Mouse (Mus musculus) frontal cortex, postnatal 14 days (tissue): ENCODE data around the gene Galnt10.

ENCODE experiments used
- DNase-seq, 2 experiments: peaks; one replicate each; pipeline ENCODE4 v3.0.0; 2022; ENCODE audit warnings: low spot score in 2 of 2

Galnt10 gene

DNA sequence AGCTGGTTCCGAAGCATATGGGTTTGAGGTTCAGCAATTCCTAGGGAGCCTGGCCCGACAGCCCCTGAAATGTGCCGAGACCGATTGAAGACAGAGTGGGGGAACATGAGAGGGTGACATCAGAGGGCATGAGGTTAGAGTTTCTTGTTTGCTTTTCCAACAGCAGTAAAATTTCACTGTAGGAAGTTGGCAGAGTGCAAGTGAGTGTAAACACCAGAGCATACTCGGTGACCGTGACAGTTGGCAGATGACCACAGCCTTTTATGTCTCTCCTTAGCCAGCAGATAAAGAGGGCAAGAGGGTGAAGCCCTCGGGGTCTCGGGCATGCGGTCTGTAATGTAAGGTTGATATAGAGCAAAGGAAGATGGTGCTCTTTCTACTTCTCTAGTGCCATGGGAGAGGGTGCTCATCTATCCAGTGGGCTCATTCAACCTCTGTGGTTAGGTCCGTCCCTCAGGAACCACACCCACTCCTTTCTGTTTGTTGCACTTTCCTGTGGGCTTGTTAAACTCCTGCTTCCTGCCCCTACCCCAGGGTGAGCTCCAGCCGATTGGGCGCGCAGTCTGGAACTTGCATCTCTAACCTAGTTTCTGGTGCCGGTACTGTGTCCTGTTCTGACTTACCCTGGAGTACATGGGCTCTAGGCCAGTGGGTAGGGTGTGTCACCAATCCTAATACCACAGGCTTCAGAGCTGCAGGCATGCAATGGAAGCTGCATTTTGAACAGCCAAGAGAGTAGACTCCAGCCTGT, 43.1 kb downstream of the Galnt10 start:
- DNase-seq, result no peak

DNA sequence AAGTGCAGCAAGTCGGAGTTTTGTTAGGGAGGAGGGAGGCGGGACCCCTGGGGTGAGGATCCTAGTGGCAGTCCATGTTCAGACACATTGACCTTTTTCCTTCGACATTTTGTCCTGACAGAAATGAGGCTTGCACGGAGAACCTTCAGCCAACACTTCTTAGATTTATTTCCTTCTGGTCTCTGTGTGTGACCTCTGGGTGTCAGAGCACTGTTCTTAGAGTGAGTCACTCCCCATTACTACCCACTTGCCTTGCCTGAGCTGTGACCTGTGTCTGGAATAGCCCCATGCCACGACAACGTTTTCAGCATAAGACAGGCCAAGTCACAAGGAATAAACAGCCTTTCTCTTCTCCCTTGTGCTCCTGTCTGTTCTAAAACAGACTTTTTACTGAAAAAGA, 44.6 kb downstream of the Galnt10 start:
- DNase-seq, result no peak

DNA sequence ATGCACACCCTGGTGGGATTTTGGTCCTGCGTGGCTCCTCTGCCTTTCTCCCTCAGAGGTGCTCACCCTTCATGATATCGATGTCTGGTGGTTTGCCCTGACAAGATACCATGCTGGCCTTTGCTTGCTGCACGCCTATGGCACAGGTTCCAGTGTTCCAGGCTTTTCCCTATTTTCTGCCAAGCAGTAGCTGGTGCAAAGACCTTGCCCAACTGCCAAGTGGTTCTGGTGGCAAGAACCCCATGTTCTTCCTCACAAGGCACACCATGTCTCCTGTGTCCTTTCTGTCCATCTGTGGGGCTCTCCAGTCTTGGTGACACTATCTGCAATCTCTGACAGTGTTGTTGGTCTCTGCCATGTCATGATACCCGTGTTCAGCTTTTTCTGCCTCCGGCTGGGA, 45.6 kb downstream of the Galnt10 start:
- no peak for DNase-seq

GRCm38 (mm10) chr11:57691939-57692338, 46.7 kb downstream of the Galnt10 start:
- DNase-seq, result no peak

- DNase-seq, result no peak
Observed at GRCm38 (mm10) chr11:57692726-57693125, 47.5 kb downstream of the Galnt10 start.

GRCm38 (mm10) chr11:57694486-57694885, 49.2 kb downstream of the Galnt10 start:
- no peak for DNase-seq

GRCm38 (mm10) chr11:57696207-57696676, 51.0 kb downstream of the Galnt10 start:
- no peak for DNase-seq

DNA sequence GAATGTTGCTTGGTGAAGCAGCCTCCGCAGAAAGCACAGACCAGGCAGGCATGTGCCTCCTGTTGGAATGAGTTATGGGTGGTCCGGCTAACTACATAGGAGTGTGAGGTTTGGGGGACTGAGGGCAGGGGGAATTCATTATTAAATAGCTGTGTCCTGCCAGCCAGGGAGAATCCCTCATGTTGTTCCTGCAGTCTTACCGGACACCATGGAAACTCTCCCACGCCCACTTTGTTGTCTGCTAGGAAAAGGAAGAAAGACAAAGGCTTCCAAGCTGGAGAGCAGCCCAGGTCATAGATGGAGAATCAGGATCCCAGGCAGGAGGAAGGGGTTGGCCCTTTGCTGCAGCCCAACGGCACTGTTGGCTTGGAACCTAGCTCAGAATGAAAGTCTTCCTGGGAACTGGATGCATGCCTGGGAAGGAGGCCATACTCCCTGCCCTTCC, 51.6 kb downstream of the Galnt10 start:
- no peak for DNase-seq

DNA sequence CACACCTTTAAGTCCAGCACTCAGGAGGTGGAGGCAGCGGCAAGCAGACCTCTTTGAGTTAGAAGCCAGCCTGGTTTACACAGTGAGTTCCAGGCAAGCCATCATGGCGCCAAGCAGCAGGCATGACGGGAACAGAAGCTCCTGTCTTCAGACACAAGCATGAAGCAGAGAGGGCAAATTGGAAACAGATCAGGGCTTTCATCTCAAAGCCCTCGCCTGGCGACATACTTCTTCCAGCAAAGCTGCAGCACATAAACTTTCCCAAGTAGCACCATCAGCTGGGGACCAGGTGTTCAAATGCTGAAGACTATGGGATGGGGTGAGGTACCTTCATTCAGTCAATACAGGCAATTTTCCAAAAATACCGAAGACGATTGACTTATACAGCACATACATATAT, 54.9 kb downstream of the Galnt10 start:
- no peak for DNase-seq

DNA sequence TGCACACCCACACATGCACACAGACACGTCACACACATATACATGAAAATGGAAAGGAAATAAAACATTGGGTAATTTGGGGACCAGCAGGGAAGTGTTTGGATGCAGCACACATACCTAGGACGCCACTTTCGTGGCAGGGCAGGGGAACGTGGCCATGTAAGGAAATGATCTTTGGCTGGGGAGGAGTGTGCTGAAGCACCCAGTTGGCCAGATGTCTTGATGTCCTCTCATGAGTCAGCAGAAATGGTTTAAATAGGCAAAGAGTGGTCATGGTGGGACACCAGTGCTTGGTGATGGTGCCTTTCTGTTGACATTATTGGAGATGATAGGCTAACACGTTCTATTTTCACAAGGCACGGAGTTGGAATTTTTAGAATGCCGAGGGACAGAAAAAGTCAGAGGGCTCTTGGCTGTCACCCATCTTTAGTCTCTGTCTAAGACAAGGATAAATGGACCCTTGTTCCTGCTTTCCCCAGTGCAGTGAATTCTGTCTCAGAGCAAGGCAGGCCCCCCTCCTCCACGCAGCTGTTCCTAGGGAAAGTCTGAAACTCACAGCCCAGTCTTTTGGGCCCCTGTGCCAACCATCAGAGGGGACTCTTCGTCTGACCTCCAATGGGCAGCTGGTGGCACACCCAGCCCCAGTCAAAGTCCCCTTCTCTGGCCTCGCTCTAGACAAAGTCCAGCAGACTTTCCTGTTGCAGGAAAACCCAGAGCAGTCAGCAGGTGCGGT, 56.1 kb downstream of the Galnt10 start:
- no peak for DNase-seq

- no peak for DNase-seq
Observed at GRCm38 (mm10) chr11:57701956-57702355, 56.7 kb downstream of the Galnt10 start.

- DNase-seq, result no peak
Observed at GRCm38 (mm10) chr11:57706620-57707019, 61.4 kb downstream of the Galnt10 start.

DNA sequence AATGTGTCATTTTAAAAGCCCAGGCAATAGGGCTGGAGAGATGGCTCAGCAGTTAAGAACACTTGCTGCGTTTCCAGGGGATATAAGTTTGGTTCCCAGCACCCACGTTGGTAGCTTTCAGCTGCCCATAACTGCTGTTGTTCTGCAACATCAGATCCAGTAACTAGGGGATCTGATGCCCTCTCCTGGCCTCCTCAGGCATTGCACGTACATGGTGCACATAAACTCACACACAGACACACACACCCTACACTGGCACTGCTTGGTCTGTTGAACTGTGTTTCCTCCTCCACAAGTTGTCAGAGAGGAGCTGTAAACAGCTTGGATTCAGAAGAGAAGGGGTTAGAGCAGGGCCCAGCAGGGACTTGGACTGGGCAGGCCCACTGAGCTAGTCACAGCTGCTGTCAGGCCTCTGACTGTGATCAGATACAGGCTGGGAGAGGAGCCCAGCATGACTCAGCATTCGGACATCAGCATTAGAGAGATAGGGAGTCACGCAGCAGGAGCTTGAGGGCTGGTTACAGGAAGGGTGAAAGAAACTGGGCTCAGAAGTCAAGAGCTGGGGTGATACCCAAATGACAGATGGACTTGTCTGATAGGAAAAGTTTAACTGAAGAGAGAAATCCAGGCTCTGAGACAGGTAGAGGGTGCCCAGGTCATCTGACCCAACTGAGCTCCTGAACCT, 62.0 kb downstream of the Galnt10 start:
- no peak for DNase-seq

DNA sequence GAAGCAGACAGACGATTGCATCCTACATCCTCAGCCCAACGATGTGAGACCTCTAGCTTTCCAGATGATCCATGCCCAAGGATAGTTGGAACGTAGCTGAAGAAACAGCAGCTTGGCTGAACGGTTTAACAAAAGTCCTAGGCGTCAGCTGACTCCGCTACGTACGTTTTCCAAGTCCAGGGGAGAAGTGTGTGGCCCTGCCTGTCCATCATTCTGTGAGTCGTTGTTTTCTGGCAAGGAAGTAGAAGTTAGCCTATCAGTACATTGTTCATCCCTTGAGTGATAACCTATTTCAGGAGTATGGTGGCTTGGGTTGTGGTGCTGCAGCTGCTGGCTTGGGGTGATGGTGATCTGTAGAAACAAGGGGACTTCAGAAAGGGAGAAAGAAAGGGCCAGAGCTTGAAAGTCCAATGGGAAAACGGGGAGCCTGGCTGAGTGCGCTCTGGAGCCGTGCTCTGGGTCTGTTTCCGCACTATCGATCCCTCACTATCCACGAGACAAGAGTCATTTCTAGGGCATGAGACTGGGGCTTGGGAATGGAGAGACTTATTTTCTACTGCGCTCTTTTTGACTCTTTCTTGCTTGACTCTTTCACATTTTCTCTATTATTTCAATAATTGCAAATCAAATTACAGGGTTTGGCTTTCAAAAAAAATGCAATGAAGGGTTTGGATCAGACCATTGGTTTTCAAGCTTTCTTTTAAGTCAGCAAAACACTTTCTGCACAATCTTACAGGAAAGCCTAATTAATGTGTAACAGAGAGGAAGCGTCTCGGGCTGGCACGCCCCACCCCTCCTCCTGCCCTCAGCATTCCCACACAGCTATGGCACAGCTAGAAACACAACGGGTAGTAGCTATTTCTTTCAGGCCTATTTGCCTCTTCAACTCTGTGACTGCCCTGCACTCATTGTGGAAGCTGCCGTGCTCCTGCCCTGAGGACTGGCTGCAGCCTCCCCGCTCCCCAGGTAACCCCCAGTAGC, 63.2 kb downstream of the Galnt10 start:
- no peak for DNase-seq

- DNase-seq, result no peak
Observed at GRCm38 (mm10) chr11:57713960-57714359, 68.7 kb downstream of the Galnt10 start.

- DNase-seq, result no peak
Observed at GRCm38 (mm10) chr11:57716721-57717120, 71.5 kb downstream of the Galnt10 start.

DNA sequence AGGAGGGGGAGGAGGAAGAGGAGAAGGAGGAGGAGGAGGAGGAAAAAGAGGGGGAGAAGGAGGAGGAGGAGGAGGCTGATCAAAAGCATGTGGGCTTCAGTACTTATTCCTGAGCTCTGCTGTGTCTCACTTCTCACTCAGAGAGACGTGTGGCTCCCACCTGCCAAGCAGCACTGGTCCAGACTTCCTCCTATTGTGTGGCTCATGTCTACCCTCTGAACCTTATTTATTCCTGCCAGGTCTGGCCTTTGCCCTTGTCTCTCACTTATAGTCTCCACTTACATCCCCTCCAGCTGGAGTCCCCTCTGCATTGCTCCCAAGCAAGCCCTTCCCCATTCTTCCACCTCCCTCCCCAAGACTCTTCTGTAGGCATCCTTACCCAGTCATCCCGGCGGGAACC, 72.2 kb downstream of the Galnt10 start:
- DNase-seq, result no peak

DNA sequence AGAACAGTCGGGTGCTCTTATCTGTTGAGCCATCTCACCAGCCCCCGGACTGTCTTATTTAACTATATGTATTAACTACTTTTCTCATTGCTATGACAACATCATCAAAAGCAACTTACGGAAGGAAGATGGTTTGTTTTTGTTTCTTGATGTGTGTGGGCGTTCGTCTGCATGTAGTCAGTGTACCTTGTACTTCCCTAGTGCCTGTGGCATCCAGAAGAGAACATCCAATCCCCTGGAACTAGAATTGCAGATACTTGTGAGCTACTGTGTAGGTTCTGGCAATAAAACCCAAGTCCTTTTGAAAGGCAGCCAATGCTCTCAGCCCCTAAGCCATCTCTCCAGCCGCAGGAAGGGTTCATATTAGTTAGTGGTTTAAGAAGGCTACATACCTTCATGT, 72.8 kb downstream of the Galnt10 start:
- no peak for DNase-seq

DNA sequence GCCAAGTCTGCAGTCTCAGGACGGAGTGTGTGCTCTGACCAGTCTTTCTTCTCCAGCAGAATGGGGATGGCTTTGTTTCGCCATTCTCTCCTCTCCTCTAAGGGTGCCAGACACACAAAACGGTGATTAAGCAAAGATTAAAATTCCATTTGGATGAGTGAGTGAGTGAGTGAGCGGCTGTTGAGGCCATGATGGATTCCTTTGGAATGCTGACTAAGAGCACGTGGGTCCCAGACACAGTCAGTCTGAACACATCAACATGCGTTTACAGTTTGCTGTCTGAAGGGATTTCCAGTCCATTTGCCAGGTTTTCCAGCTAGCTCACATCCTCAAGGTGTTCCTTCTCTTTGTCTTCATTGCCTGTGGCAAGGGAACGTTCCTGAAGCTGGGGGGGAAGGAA, 74.4 kb downstream of the Galnt10 start:
- DNase-seq, result no peak

DNA sequence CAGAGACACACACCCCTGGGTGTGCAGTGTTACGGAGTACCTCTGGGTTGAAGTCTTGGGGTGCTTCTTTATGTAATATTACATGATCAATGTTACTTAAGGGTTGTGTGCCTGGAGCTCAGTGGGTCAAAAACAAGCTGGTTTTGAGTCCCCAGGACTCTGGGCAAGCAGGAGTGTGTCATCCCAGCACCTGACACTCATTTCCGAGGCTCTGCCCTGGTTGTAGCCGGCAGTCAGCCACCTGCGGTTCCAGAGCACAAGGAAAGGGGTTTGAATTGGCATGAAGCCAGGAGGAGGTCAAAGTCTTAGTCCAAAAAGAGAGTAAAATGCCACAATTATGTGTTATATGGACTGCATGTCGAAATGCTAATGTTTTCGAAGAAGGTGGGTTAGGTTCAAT, 74.8 kb downstream of the Galnt10 start:
- no peak for DNase-seq

DNA sequence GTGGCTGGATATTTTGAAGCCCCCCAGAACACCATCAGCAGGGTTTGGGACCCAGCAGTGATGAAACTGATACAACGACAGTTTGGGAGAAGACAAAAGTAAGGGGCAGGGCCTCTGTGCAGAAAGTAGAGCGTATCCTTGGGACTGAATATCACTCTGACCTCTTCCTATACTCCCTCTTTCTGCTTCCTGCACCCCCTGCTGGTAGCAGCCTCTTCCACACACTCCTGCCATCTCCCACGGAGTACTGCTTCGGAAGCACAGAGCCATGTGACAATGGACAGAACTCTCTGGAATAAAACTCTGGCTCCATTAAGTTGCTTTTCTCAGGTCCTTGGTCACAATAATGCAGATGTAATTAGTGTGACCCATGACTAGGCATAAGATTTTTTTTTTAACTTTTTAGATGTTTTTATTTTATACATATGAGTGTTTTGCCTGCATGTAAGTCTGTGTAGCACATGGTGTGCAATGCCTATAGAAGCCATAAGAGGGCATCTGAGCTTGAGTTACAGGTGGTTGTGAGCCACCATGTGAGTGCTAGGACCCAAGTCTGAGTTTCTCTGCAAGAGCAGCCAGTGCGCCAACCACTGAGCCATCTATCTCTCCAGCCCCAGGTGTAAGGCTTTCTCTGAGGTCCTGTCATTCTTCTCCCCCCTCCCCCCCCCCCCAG, 79.7 kb downstream of the Galnt10 start:
- DNase-seq, result no peak
